Mouse (Mus musculus): ENCODE measurements around the gene Olfr794.

Olfr794 gene

DNA sequence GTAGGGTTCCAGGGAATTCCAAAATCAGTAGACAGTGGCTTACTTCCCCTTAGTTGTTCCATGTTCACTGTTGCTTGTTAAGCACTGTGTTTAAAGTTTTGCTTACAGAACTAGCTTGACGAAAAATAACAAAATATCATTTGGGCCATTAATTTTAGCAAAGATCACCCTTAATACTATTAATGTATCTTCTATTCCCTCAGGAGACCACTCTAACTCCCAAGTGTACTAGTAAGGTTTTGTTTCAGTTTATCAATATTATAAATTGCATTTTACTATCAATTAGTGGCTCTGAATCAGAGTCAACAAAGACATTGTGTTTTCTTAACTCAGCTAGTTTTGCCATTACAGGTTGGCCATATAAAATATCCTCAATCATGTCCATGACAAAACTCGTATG is at the start of gene Olfr794:
Gene Olfr794 (plus strand): TSS at position 301 of the 400 bp plus-strand sequence.
- DNase-seq (ENCODE audit: low spot score in 2 of 2): no peak

DNA sequence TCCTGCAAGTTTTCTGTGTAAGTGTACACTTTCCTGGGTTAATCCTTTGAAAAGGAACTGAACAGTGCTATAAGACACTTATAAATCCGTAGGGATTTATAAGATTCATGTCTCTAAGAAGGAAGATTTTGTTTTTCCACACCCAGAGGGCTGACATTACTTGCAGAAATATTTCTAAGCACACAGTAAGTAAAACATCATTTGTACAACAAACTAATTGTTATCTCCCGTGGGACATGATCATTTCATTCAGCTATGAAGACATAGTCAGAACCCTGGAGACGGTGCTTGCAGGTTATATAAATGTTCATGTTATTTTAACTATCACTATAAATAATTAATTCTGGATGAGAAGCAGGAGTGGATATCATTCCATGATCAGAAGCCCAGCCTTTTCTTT is 46.0 kb upstream of the Olfr794 start, which contains the start of gene Olfr791:
Gene Olfr791 (plus strand): TSS at position 301 of the 400 bp plus-strand sequence.
- DNase-seq (ENCODE audit: low spot score in 2 of 2): no peak

DNA sequence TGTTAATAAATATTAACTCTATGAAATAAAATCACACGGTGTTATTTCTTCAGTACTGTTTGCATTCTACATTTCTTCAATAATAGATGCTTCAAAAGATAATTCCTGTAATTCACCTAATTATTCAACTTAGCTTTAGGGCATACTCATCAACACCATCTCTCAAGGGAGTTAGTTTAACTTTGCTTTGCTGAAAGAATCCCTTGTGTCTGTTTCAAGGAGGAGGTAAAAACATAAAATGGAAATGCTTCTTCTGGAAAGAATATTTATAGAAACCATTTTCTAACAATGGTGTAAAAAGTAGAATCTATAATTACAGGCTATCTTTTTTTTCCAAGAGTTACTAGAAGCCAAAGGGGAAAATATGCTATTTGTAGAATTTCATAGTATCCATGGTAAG is 28.6 kb upstream of the Olfr794 start, which contains the start of gene Olfr792:
Gene Olfr792 (plus strand): TSS at position 301 of the 400 bp plus-strand sequence.
- DNase-seq (ENCODE audit: low spot score in 2 of 2): no peak

DNA sequence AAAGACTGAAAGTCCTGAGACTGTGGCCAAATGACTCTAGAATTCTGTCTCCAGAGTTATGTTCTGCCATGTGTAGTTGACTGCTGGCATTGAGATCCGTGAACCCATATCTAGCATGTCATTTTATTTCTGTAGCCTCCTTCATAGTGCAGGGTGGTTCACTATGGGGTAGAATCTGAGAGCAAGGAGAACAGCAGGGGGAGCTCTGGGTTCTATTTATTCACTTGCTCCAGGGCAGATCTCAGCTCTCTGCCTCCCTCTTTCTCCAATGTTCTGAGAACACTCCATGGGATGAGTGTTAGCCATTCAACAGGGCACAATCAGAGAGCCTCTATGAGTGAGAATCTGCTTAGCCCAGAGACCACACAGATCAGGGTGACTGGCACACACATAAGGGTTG is 18.1 kb upstream of the Olfr794 start:
- no peak for DNase-seq (ENCODE audit: low spot score in 2 of 2)

DNA sequence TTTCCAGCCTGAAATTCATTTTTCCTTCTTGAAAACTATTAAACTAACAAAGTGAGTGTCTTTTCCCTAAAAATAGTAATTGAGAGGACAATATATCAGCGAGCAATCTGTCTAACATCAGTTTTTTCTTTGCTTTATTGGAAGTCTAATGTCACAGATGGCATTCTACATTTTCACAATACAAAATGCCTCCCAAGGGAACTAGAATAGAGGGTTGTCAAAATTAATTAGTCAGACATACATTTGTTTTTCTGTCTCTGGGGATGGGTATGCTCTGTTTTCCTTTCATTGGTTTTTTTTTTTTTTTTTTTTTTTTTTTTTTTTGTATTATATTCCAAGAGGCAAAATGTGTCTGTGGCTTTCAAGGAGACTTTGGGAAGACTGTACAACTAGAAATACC is 9.6 kb downstream of the Olfr794 start:
- no peak for DNase-seq (ENCODE audit: low spot score in 2 of 2)

DNA sequence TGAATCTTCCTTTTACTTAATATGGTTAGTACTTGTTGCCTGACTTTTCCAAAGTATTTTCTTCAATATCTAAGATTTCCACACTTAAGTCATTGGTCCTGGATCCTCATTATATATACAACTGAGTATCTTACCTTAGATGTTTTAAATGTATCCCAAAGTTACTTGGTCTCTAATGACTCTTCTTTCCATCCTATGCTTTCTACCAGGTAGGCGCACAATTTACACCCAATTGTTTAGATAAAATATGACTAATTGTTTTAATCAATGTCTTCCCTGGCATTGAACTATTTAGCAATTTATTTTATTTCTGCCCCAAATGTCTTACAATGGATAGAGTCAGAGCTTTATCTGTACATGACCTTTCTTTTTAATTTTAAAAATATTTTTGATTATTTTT is 45.0 kb downstream of the Olfr794 start, which contains the start of gene Olfr796:
Gene Olfr796 (minus strand): TSS at position 101 of the 400 bp plus-strand sequence.
- no peak for DNase-seq (ENCODE audit: low spot score in 2 of 2)

DNA sequence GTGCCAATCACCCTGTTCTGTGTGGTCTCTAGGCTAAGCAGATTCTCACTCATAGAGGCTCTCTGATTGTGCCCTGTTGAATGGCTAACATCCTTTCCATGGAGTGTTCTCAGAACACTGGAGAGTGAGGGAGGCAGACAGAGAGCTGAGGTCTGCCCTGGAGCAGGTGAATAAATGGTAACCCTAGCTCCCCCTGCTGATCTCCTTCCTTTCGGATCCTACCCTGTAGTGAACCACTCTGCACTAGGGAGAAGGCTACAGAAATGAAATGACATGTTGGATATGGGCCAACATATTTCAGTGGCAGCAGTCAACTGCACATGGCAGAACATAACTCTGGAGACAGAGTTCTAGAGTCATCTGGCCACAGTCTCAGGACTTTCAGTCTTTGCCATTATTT is 54.3 kb downstream of the Olfr794 start:
- no peak for DNase-seq (ENCODE audit: low spot score in 2 of 2)

All from natural killer cell, adult 2 months (primary cell).